Mouse (Mus musculus): ENCODE measurements at regions not wholly inside any gene's neighbourhood (a gene's known extent, or its start where the extent isn't known, plus 50 kb on each side); places are given as distances from the start of the nearest gene placed in this dataset.

GRCm38 (mm10) chr1:88807901-88808300, 105.9 kb upstream of the Arl4c start:
- no peak for ATAC-seq (replicated peaks; ENCODE audit: low read depth, poor library complexity, severe bottlenecking)

DNA sequence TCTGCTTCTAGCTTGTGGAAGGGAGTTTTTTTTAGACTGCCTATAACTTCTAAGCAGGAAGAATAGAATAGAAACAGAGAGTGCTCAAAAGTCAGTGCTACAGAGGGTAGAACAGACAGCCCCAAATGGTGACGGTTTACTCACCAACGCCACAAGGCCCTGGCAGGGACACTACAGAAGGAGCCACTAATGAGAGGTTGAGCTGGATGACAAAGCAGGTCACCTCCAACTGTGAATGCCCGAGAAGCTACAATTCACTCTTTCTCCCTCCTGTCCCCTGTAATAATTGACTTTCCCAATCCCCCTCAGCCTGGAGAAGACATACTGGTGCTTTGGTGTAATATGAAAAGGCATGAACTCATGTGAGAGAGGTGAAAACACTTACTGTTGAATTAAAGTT, 106.5 kb upstream of the Arl4c start:
- no peak for ATAC-seq (replicated peaks; ENCODE audit: low read depth, poor library complexity, severe bottlenecking)

GRCm38 (mm10) chr1:88809756-88810155, 107.7 kb upstream of the Arl4c start:
- ATAC-seq (replicated peaks; ENCODE audit: low read depth, poor library complexity, severe bottlenecking) = no peak

- no peak for ATAC-seq (replicated peaks; ENCODE audit: low read depth, poor library complexity, severe bottlenecking)
Measured at GRCm38 (mm10) chr1:88813200-88813599, 111.2 kb upstream of the Arl4c start.

GRCm38 (mm10) chr1:88816376-88816945, 114.4 kb upstream of the Arl4c start:
- no peak for ATAC-seq (replicated peaks; ENCODE audit: low read depth, poor library complexity, severe bottlenecking)

GRCm38 (mm10) chr1:88825215-88825614, 123.2 kb upstream of the Arl4c start:
- ATAC-seq (replicated peaks; ENCODE audit: low read depth, poor library complexity, severe bottlenecking) = no peak

GRCm38 (mm10) chr1:88838661-88839274, 136.7 kb upstream of the Arl4c start:
- no peak for ATAC-seq (replicated peaks; ENCODE audit: low read depth, poor library complexity, severe bottlenecking)

GRCm38 (mm10) chr1:88839407-88839976, 137.5 kb upstream of the Arl4c start:
- ATAC-seq (replicated peaks; ENCODE audit: low read depth, poor library complexity, severe bottlenecking) = no peak

DNA sequence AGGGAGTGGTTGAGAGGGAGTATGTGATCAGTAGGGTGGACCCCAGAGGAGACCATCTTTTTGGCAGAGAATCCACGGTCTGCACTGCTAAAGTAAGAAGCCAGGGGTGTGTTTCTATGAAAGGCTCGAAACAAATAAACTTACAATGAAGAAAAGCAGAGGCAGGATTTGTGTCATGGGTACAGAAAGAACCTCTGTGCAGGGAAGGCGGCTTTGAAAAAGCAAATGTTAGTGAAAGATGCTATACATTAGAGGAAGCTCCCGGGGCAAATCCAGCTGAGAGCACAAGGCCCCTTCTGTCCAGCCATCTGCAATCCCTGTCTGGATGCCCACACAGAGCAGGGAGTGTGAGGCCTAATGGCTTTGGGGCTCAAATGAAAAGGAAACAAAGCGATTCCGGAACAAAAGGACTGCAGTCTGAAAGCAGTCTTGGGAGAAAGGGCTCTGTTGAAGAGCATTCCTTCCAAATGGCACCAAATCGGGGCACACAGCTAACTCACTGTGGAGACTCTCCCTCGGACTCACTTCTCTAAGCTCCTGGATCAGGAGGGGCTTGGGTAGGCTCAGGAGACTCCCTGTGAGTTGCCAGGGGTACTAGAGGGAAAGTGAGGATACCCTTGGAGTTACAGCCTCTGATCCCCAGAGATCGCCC, 138.1 kb upstream of the Arl4c start:
- ATAC-seq (replicated peaks; ENCODE audit: low read depth, poor library complexity, severe bottlenecking) = no peak

DNA sequence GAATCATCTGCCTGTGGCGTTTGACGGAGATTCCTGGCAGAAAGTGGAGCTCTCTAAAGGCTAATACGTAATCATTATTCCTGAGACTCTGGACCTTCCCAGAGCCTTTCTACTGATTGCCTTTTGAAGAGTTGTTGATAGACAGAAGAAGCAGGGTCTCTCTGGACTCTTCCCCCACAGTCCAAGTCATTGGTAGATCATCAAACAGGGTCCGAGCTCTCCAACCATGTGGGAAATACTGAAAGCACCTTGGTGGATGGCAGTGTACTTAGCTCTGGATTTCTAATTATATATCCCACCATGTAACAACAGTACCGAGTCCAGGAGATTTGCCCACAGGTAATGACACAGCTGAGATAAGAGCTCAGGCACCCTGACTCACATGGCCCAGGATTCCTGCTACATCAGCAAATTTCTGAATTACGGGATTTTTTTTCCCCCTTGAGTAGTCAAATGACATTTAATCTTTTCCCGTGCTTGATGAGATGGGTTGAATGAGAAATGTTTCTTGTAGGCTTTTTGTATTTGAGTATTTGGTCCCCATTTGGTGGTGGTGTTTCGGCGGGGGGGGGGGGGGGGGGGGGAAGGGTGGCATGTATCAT, 139.1 kb upstream of the Arl4c start:
- ATAC-seq (replicated peaks; ENCODE audit: low read depth, poor library complexity, severe bottlenecking) = no peak

DNA sequence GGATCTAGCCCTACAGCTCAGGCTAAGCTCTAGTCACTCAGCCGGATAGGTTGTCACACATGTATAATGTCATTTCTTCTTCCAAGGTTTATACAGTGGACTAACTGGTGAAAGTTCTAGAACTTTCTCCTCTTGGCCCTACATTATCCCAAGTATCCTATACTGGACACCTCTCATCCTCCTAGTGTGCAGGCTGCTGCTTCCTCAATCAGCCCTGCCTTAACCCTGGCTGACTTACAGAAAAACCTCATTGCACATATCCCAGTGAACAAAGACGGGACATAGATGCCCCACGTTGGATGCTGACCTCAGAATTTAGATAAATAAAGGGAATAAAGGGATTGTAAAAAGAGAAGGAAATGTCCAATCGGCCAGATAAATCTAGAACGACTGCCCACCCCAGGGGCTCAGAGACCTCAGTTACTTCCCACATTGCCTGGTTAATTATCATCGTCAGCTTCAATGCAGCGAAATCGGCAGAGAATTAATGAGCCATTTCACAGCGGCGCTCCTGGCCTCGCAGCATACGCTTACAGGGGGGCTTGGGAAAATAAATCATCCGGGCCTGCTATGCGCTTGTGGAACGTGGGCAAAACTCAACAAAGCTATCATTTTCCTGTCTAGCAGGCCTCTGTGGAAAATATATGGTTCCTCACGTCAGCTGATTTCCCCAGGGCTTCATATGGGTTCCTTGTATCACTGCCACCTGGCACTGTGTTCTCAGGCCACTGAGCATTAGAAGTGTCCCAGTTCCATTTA, 145.5 kb upstream of the Arl4c start:
- no peak for ATAC-seq (replicated peaks; ENCODE audit: low read depth, poor library complexity, severe bottlenecking)

DNA sequence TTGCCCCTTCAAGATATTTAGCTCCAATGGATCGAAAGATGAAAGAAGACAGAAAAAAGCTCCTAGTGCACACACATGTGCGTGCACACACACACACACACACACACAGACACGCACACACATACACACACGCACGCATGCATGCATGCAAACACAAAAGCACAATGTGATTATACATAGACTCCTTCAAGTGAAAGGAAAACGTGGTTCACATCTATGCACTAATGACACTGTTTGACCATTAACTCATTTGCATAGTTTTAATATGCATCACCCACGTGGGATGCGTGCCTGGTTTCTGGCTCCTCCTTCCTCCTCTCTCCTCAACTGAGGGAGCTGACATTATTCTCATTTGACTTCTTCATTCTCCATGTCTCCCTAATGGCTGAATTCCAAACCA, 146.2 kb upstream of the Arl4c start:
- ATAC-seq (replicated peaks; ENCODE audit: low read depth, poor library complexity, severe bottlenecking) = no peak

DNA sequence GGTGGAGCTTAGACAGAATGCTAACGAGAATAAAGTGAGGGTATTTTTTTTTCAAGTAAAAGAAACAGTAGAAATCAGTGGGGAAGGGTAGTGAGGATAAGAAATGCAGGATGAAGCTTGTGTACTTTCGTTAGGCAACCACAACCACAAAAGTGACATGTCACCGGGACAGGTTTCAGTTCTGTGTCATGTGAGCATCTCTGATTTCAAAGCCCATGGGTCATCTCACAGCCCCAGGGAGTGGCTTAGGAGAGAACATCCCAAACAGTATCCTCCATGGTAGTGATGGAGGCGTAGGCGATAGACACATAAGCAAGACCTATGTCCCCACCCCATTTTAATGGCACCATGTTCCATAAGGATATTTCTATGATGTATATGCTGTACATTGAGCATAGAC, 147.4 kb upstream of the Arl4c start:
- ATAC-seq (replicated peaks; ENCODE audit: low read depth, poor library complexity, severe bottlenecking) = no peak

DNA sequence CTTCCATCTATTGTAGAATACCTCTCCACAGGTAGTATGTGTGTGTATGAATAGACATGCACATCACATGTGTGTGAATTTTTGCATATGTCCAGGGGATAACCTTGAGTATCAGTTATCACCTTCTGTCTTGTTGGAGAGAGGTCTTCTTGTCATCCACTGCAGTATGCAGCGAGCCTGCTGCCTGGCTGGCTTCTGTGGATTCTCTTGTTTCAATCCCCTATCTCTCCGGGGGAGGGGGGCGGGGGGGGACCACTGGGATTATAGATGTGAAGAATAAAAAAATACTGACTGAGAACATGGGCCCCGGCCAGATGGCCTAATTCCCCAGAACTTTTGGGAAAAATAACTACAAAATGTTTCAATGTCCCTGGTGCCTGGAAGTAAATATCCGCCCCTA, 149.9 kb upstream of the Arl4c start:
- no peak for ATAC-seq (replicated peaks; ENCODE audit: low read depth, poor library complexity, severe bottlenecking)

DNA sequence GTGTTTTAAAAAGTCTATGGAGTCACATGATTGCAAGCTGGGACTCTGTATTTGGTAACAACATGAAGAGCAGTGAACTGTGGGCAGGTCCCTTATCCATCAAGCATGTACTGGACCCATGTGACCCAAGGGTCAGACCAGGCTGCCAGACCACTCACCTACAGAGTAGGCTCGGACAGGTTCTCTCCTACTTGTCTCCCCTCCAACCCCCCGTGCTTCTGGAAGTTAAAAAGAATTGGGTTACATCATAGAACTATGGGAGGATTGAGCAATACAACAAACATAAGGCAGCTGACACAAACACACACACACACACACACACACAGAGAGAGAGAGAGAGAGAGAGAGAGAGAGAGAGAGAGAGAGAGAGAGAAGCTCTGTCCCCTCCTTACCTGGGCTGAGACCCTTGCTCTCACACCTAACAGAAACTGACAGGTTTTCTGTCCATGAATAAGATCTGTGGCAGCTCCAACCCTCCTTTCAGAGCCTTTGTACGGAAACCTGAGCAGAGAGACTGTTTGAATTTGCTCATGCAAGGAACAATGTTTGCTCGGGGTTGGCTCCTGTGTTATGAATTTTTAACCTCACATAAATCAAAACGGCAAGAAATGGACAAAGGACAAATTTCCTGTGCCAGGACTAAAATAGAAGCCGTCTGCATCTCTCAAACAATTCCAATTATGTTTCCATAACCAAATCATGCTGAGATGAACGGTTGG, 159.0 kb upstream of the Arl4c start:
- no peak for ATAC-seq (replicated peaks; ENCODE audit: low read depth, poor library complexity, severe bottlenecking)

GRCm38 (mm10) chr1:88861590-88861935, 159.5 kb upstream of the Arl4c start:
- ATAC-seq (replicated peaks; ENCODE audit: low read depth, poor library complexity, severe bottlenecking) = no peak

DNA sequence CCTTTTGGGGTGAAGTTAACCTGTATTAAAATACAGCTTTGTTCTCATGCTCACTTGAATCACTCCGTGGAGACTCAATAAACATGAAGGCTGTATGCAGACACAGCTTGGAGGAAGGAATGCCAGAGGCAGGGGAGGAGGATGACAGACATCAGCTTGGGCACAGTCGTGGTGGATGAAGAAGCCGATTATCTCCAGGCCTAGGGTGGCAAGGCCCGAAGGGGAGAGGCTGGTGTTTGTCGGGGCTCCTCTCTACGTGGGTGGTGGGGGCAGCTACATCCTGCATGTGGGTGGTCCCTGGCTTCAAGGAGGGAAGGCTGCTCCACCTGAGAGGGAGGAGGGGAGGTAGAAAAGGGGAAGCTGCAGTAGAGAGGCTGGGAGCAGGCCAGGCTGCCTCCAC, 163.4 kb upstream of the Arl4c start:
- ATAC-seq (replicated peaks; ENCODE audit: low read depth, poor library complexity, severe bottlenecking) = no peak

GRCm38 (mm10) chr1:88866571-88866970, 164.6 kb upstream of the Arl4c start:
- no peak for ATAC-seq (replicated peaks; ENCODE audit: low read depth, poor library complexity, severe bottlenecking)

DNA sequence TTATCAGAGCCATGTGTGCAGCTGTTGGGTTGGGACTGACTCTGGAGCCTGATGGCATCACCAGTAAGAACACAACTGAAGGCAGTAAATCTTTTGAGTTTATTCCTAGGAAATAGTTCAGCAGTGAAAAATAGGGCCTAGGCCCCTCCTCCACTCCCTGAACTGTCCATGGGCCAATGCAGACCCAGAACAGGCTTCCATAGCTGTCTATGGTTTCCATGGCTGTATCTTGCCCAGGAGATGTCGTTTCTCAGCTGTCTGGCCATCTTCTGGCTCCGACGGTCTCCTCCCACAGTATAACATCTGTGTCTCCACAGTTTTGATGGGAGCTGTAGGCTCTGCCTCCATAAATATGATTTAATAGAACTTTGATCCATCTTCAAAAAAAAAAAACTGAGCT, 165.1 kb upstream of the Arl4c start:
- no peak for ATAC-seq (replicated peaks; ENCODE audit: low read depth, poor library complexity, severe bottlenecking)

- ATAC-seq (replicated peaks; ENCODE audit: low read depth, poor library complexity, severe bottlenecking) = no peak
Measured at GRCm38 (mm10) chr1:88869885-88870284, 167.9 kb upstream of the Arl4c start.
